In genomic region chrX:133690822-133691221, GRCm38 (mm10) we compare ENCODE assay signal across 8 mouse cellular contexts. TPM values are rescaled to one million over a fixed set of nuclear protein-coding genes. Genes with fewer than 3 reads are reported as not detected.
DNase-seq lines count a peak whose midpoint lies in the region; ATAC-seq and TF ChIP-seq lines count a peak whose summit lies in the region.

No protein-coding gene starts in this region.

- WGBS in kidney, postnatal 0 days = 18% methylated on average over 11 of the region's 11 CpGs
- WGBS in intestine, embryonic 16.5 days = 16% methylated on average over 11 of the region's 11 CpGs
- WGBS in neural tube, embryonic 15.5 days = 20% methylated on average over 11 of the region's 11 CpGs

- no peak overlapping the region for H3K9ac ChIP-seq in kidney, postnatal 0 days (ENCODE audit: low read depth, low read length)
- H3K9ac ChIP-seq in intestine, embryonic 16.5 days (ENCODE audit: low read depth, low read length) = no peak overlapping the region
- H3K9ac ChIP-seq in neural tube, embryonic 15.5 days (replicated peaks) = no peak overlapping the region; the same call in 1 of the 2 replicates

- intact Hi-C loops in left cerebral cortex, postnatal 14 days (cut with DNase I) = no loop called here

- ATAC-seq in kidney, postnatal 0 days (replicated peaks; ENCODE audit: low FRiP score, low read depth) = no peak
- no peak for ATAC-seq in intestine, embryonic 16.5 days
- ATAC-seq in neural tube, embryonic 15.5 days (ENCODE audit: low FRiP score) = no peak

- H3K9me3 ChIP-seq in kidney, postnatal 0 days (replicated peaks; ENCODE audit: low read length) = no peaks in the 10 kb centered on the region
- no peaks in the 10 kb centered on the region for H3K9me3 ChIP-seq in intestine, embryonic 16.5 days (ENCODE audit: control insufficient read depth, low read length)
- no peaks in the 10 kb centered on the region for H3K9me3 ChIP-seq in neural tube, embryonic 15.5 days (replicated peaks)

- no peak for DNase-seq in kidney, postnatal 0 days (ENCODE audit: low spot score)
- no peak for DNase-seq in kidney, adult 18-20 months
- no peak for DNase-seq in adrenal gland, postnatal 10 days
- DNase-seq in thymus, postnatal 36 days = no peak
- DNase-seq in left cerebral cortex, postnatal 14 days (ENCODE audit: low spot score in 2 of 2) = no peak

- H3K4me3 ChIP-seq in kidney, postnatal 0 days (replicated peaks; ENCODE audit: low read depth, low read length) = peak overlapping the region; percentile 29
- peak overlapping the region; percentile 30 for H3K4me3 ChIP-seq in embryonic fibroblast, embryonic 13.5 days (ENCODE audit: insufficient read depth, low read length)
- H3K4me3 ChIP-seq in intestine, embryonic 16.5 days (ENCODE audit: low read length) = peak overlapping the region; percentile 29
- peak overlapping the region; percentile 56 for H3K4me3 ChIP-seq in neural tube, embryonic 15.5 days (replicated peaks)

- TF ChIP-seq CTCF in kidney, postnatal 0 days (IDR thresholded peaks at IDR 0.05; ENCODE audit: low read depth) = no peak
- TF ChIP-seq CTCF in embryonic fibroblast, embryonic 13.5 days (IDR thresholded peaks at IDR 0.05; ENCODE audit: borderline replicate concordance, insufficient read depth, low read length) = no peak

- H3K4me1 ChIP-seq in kidney, postnatal 0 days (replicated peaks; ENCODE audit: insufficient read depth, low read length) = no peaks in the 10 kb centered on the region
- H3K4me1 ChIP-seq in embryonic fibroblast, embryonic 13.5 days (ENCODE audit: control insufficient read depth, insufficient read depth, low read length) = no peaks in the 10 kb centered on the region; the same call in 1 of the 2 replicates
- no peaks in the 10 kb centered on the region for H3K4me1 ChIP-seq in intestine, embryonic 16.5 days (ENCODE audit: control insufficient read depth, insufficient read depth, low read length)
- H3K4me1 ChIP-seq in neural tube, embryonic 15.5 days = no peaks in the 10 kb centered on the region

- peak overlapping the region; percentile 55 for H3K4me2 ChIP-seq in kidney, postnatal 0 days (ENCODE audit: low read length)
- peak overlapping the region; percentile 33 for H3K4me2 ChIP-seq in intestine, embryonic 16.5 days (ENCODE audit: low read depth, low read length)
- H3K4me2 ChIP-seq in neural tube, embryonic 15.5 days = peak overlapping the region; percentile 79

- H3K36me3 ChIP-seq in kidney, postnatal 0 days (ENCODE audit: insufficient read depth, low read length) = no peaks in the 10 kb centered on the region
- H3K36me3 ChIP-seq in intestine, embryonic 16.5 days (ENCODE audit: control insufficient read depth, insufficient read depth, low read length) = no peaks in the 10 kb centered on the region
- no peaks in the 10 kb centered on the region for H3K36me3 ChIP-seq in neural tube, embryonic 15.5 days

- H3K27ac ChIP-seq in kidney, postnatal 0 days = no peak overlapping the region
- H3K27ac ChIP-seq in embryonic fibroblast, embryonic 13.5 days (ENCODE audit: insufficient read depth, low read length) = 0 out of 2 replicates have a peak overlapping the region, but pooled peaks have one; percentile 11
- no peak overlapping the region for H3K27ac ChIP-seq in intestine, embryonic 16.5 days (ENCODE audit: low read length)
- H3K27ac ChIP-seq in neural tube, embryonic 15.5 days (replicated peaks) = peak overlapping the region; percentile 60; the same call in 1 of the 2 replicates

- H3K27me3 ChIP-seq in kidney, postnatal 0 days (ENCODE audit: insufficient read depth, low read length) = no peaks in the 10 kb centered on the region
- peaks cover 27% of the 10 kb centered on the region; the same call in 1 of the 2 replicates for H3K27me3 ChIP-seq in intestine, embryonic 16.5 days (replicated peaks; ENCODE audit: control insufficient read depth, insufficient read depth, low read length)
- H3K27me3 ChIP-seq in neural tube, embryonic 15.5 days (replicated peaks) = no peaks in the 10 kb centered on the region

- TF ChIP-seq POLR2A in embryonic fibroblast, embryonic 13.5 days (IDR thresholded peaks at IDR 0.05; ENCODE audit: low read depth, low read length) = no peak

RNA-seq across cellular contexts. Expression of gene Pcdh19, which starts 2.0 kb away (rescaled TPM):
- 2.0 and 2.4 TPM in 2 replicates for polyA plus RNA-seq in kidney, postnatal 0 days (2015; fragmentation: Nextera tagmentation; extraction: Ambion mirVana)
- 83.9 and 84.5 TPM in 2 replicates for polyA plus RNA-seq in embryonic fibroblast, embryonic 13.5 days (2011; ENCODE audit: insufficient read length, low read depth, missing spikeins)
- 0.98 and 1.6 TPM in 2 replicates for polyA plus RNA-seq in intestine, embryonic 16.5 days (2015; fragmentation: Nextera tagmentation; extraction: Ambion mirVana)
- polyA plus RNA-seq in neural tube, embryonic 15.5 days (2015; fragmentation: Nextera tagmentation; extraction: Ambion mirVana) = 12.3 and 16.1 TPM in 2 replicates
- 10 to 100 TPM in 1 of 2 experiments, 1 to 10 TPM in 1; 9.5 to 11.4 TPM for total RNA-seq in adrenal gland, postnatal 10 days (2021)
- 10 to 100 TPM; 52.1 to 55.0 TPM for total RNA-seq in left cerebral cortex, postnatal 14 days (2021)

Comparison
In these comparisons a context has a peak if more than half of its experiments do, and no peak if none do; other contexts are left out.
1. H3K27ac ChIP-seq: peak in embryonic fibroblast, embryonic 13.5 days (single experiment) and neural tube, embryonic 15.5 days (single experiment); none in kidney, postnatal 0 days (single experiment) and intestine, embryonic 16.5 days (single experiment).
2. Peak in every context shown above with its lines, with median percentiles within 50 percentile points of each other: H3K4me2 ChIP-seq and H3K4me3 ChIP-seq.